Mouse (Mus musculus) intestine, postnatal 0 days (tissue): ENCODE measurements at regions not wholly inside any gene's neighbourhood (a gene's known extent, or its start where the extent isn't known, plus 50 kb on each side); places are given as distances from the start of the nearest gene placed in this dataset.
A peak's percentile ranks its signal among the peaks of the same experiment; 100 is the strongest.

Experiments
- ATAC-seq: fragments of 200-750 bp; cut with Nextera tagmentation; 2 replicates; pipeline ENCODE4 v1.8.0; 2017; ENCODE audit warnings: mild to moderate bottlenecking, moderate TSS enrichment, moderate library complexity
- H3K27ac ChIP-seq: fragments of 300-500 bp; sonication (generic); 2 replicates; pipeline ENCODE4 v1.5.1; 2014; ENCODE audit warnings: mild to moderate bottlenecking, low read depth, low read length, moderate library complexity
- H3K27me3 ChIP-seq: fragments of 300-500 bp; sonication (generic); replicated peaks from 2 replicates; pipeline ENCODE4 v1.6.1; 2014; ENCODE audit warnings: low read length, mixed read lengths; ENCODE audit not compliant: control insufficient read depth, insufficient read depth
- H3K36me3 ChIP-seq: fragments of 300-500 bp; sonication (generic); 2 replicates; pipeline ENCODE4 v1.6.1; 2014; ENCODE audit warnings: mild to moderate bottlenecking, moderate library complexity; ENCODE audit not compliant: control insufficient read depth, insufficient read depth
- H3K4me1 ChIP-seq: fragments of 300-500 bp; sonication (generic); replicated peaks from 2 replicates; pipeline ENCODE4 v1.6.1; 2014; ENCODE audit warnings: antibody characterized with exemption, low read length, mixed read lengths; ENCODE audit not compliant: control insufficient read depth, insufficient read depth
- H3K4me2 ChIP-seq: fragments of 300-500 bp; sonication (generic); replicated peaks from 2 replicates; pipeline ENCODE4 v1.6.1; 2014; ENCODE audit warnings: low read depth, mild to moderate bottlenecking, moderate library complexity
- H3K4me3 ChIP-seq: fragments of 300-500 bp; sonication (generic); 2 replicates; pipeline ENCODE4 v1.5.1; 2014; ENCODE audit warnings: low read depth, low read length
- H3K9ac ChIP-seq: fragments of 300-500 bp; sonication (generic); 2 replicates; pipeline ENCODE4 v1.6.1; 2014; ENCODE audit warnings: mild to moderate bottlenecking, low read depth, low read length
- H3K9me3 ChIP-seq: fragments of 300-500 bp; sonication (generic); 2 replicates; pipeline ENCODE4 v1.6.1; 2016; ENCODE audit warnings: mixed run types; ENCODE audit not compliant: control insufficient read depth
- CTCF ChIP-seq: sonication (generic); IDR thresholded peaks from 2 replicates; pipeline ENCODE4 v1.5.1; 2016; ENCODE audit warnings: low read depth, mild to moderate bottlenecking, control low read depth, antibody characterized with exemption, moderate library complexity
- WGBS: fragments of 180-500 bp; shearing (Covaris S2); extraction: QIAGEN DNeasy Blood & Tissue Kit; methylation state at CpG from one replicate; pipeline ENCODE4 v1.1.7; 2014; 5-methylcytosine and 5-hydroxymethylcytosine counted together

DNA sequence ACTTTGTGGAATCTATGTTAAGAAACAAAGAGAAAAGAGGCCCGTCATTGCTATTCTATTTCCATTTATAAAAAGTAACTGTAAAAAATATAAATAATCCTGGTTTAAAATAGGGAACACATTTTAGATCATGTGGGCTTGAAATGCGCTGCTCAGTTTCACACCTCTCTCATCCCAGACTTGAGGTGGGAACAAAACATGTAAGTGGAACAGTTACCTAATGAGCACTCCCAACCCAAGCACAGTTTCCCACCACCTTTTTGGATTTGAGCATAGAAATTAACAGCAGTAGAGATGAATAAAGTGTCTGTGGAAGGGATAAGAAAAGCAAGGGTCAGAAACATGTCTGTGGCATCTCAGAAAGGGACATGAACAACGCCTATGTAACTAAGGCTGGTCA lies 648.4 kb downstream of the Cdk5rap2 start:
- no peak overlapping the region for H3K27ac ChIP-seq
- H3K4me1 ChIP-seq: no peaks in the 10 kb centered on the region
- H3K4me3 ChIP-seq: no peak overlapping the region
- no peaks in the 10 kb centered on the region for H3K27me3 ChIP-seq
- H3K9me3 ChIP-seq: no peaks in the 10 kb centered on the region
- no peak overlapping the region for H3K9ac ChIP-seq
- no peak for ATAC-seq
- no peak for TF ChIP-seq CTCF
- H3K36me3 ChIP-seq: no peaks in the 10 kb centered on the region
- no peak overlapping the region for H3K4me2 ChIP-seq
- 85% methylated on average over 3 of the region's 3 CpGs for WGBS

DNA sequence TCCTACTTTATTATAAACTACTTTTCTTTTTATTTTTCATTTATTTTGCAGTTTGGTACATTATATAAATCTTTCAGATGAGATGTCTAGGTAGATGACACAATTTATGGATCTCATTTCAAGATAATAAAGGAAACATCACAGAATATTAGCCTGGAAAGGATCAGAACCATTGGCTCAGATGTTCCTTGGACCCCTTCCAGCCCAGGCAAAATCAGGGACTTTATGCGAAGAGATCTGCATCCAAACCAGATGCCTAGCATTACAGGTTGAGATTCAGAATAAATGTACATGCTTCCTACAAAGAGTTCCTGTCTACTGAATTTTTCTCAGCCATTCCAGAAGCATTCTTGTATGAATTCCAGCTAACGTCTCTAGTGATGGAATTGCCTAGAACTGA lies 650.6 kb downstream of the Cdk5rap2 start:
- H3K4me1 ChIP-seq: no peaks in the 10 kb centered on the region
- H3K4me2 ChIP-seq: no peak overlapping the region
- TF ChIP-seq CTCF: no peak
- H3K27me3 ChIP-seq: no peaks in the 10 kb centered on the region
- H3K4me3 ChIP-seq: no peak overlapping the region
- no peak overlapping the region for H3K9ac ChIP-seq
- ATAC-seq: no peak
- no peaks in the 10 kb centered on the region for H3K9me3 ChIP-seq
- 72% methylated on average over 2 of the region's 2 CpGs for WGBS
- no peaks in the 10 kb centered on the region for H3K36me3 ChIP-seq
- H3K27ac ChIP-seq: no peak overlapping the region

DNA sequence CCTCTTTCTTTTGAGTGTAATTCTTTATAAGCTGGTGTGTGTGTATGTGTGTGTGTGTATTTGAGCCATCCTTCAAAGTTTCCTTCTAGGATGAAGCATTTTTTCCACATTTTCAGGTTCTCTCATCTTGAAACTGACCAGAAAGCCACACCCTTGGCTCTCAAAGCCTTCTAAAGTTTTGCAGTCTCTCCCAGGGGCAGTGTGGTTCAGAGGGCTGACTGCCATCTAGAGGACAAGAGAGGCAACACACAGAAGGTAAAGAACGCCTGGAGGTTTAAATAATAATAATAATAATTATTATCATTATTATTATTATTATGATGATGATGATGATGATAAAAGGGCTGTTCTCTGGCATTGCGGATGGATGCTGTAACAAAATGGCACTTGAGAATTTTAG lies 655.7 kb downstream of the Cdk5rap2 start:
- Histone ChIP-seq H3K36me3 (no peaks in the 10 kb centered on the region), H3K4me3 (no peak overlapping the region), H3K4me2 (no peak overlapping the region), H3K9ac (no peak overlapping the region), H3K27ac (no peak overlapping the region), H3K9me3 (no peaks in the 10 kb centered on the region), H3K27me3 (no peaks in the 10 kb centered on the region), H3K4me1 (no peaks in the 10 kb centered on the region)
- 62% methylated on average over 2 of the region's 2 CpGs for WGBS
- ATAC-seq: no peak
- TF ChIP-seq CTCF: peak; percentile 43

DNA sequence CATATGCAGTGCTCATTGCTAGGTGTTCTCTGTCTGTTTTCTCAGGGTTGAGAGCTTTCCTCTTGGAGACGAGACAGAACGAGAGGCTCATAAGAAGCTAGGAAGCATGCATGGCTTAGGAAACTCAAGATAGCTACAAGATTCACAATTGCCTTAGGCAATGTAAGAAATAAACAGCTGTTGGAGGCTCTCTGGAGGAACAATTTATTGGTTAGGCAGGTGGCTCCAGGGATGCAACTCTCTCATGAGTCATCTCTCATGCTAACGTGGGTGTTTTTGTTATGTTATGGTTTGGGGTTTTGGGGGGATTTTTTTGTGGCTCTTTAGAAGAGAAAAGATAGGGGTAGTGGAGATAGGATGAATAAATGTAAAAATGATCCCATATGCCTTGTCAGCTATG lies 657.2 kb downstream of the Cdk5rap2 start:
- no peak overlapping the region for H3K27ac ChIP-seq
- H3K9me3 ChIP-seq: no peaks in the 10 kb centered on the region
- no peak overlapping the region for H3K4me2 ChIP-seq
- H3K36me3 ChIP-seq: no peaks in the 10 kb centered on the region
- WGBS: 74% methylated on average over 3 of the region's 3 CpGs
- no peak overlapping the region for H3K4me3 ChIP-seq
- no peak overlapping the region for H3K9ac ChIP-seq
- no peak for TF ChIP-seq CTCF
- no peaks in the 10 kb centered on the region for H3K4me1 ChIP-seq
- no peaks in the 10 kb centered on the region for H3K27me3 ChIP-seq
- ATAC-seq: no peak

DNA sequence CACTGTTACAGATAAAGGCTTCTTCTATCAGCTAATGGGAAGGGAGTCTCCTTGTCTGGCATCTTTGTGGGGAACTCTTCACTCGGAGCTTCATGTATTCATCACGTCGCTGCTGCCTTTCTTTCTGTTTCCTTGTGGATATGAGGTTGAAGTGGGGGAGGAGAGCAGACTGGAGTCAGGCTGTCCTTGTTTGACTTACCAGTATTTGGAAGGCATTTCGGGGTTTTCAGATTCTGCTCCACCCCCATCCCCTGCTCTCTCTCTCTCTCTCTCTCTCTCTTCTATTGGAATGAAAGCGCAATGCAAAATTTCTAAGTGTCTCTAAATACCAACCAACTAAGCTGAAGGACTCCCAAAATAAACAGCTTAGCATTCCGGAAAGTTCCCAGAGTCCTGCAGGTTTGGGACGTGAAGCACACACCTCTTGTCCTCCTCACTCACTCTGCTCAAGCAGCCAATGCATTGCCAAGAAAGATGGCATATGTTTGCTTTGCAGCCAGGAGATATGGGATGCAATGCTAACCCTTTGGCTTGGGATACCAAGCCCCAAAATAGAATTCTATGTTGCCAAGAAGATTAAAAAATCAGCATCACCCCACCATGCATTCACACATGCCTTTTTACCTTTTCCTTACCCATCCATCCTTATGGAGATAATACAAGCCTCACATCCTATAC lies 670.3 kb downstream of the Cdk5rap2 start:
- no peak overlapping the region for H3K27ac ChIP-seq
- 73% methylated on average over 7 of the region's 7 CpGs for WGBS
- H3K9ac ChIP-seq: no peak overlapping the region
- H3K36me3 ChIP-seq: no peaks in the 10 kb centered on the region
- no peak for TF ChIP-seq CTCF
- no peaks in the 10 kb centered on the region for H3K27me3 ChIP-seq
- no peaks in the 10 kb centered on the region for H3K4me1 ChIP-seq
- H3K4me2 ChIP-seq: no peak overlapping the region
- no peak for ATAC-seq
- H3K4me3 ChIP-seq: no peak overlapping the region
- no peaks in the 10 kb centered on the region for H3K9me3 ChIP-seq
